20 mouse cellular contexts compared by ENCODE assay signal in genomic region chr9:67144511-67144910, GRCm38 (mm10).
DNase-seq lines count a peak whose midpoint lies in the region; ATAC-seq lines count a peak whose summit lies in the region.
"Had no signal": no experiment of that assay in that cellular context is flagged by ENCODE, and none has a peak within 500 bp of the region (broad histone marks: within the 10 kb centered on the region; RNA-seq: fewer than 3 reads in every experiment).

No protein-coding gene starts in this region.

- no peak for ATAC-seq in midbrain, embryonic 11.5 days (ENCODE audit: low FRiP score)
- ATAC-seq in midbrain, embryonic 16.5 days = no peak
- ATAC-seq: activated CD4-positive, CD25-positive, alpha-beta regulatory T cell, adult 4 months; forebrain, embryonic 13.5 days; forebrain, embryonic 15.5 days; Patski had no signal

- H3K4me2 ChIP-seq in midbrain, embryonic 11.5 days = no peak overlapping the region
- no peak overlapping the region for H3K4me2 ChIP-seq in midbrain, embryonic 16.5 days (ENCODE audit: low read length)
- H3K4me2 ChIP-seq: embryonic facial prominence, embryonic 12.5 days; forebrain, embryonic 13.5 days; forebrain, embryonic 15.5 days had no signal

- H3K36me3 ChIP-seq in midbrain, embryonic 11.5 days (ENCODE audit: control insufficient read depth, insufficient read depth, low read length) = no peaks in the 10 kb centered on the region
- no peaks in the 10 kb centered on the region for H3K36me3 ChIP-seq in midbrain, embryonic 16.5 days (ENCODE audit: control insufficient read depth, insufficient read depth, low read length)
- H3K36me3 ChIP-seq: embryonic facial prominence, embryonic 10.5 days; embryonic facial prominence, embryonic 12.5 days; forebrain, embryonic 15.5 days had no signal

- H3K27me3 ChIP-seq in midbrain, embryonic 11.5 days (ENCODE audit: control insufficient read depth, insufficient read depth, low read length) = no peaks in the 10 kb centered on the region
- H3K27me3 ChIP-seq in midbrain, embryonic 16.5 days (ENCODE audit: control insufficient read depth, insufficient read depth, low read depth, low read length) = no peaks in the 10 kb centered on the region
- H3K27me3 ChIP-seq: embryonic facial prominence, embryonic 12.5 days; forebrain, embryonic 13.5 days; forebrain, embryonic 15.5 days; Patski had no signal

- intact Hi-C loops in gastrocnemius, postnatal 14 days (cut with DNase I; ENCODE audit: low total_unique reads) = loop anchor here (10.0 kb wide), 1 partner anchor 90 kb away; no protein-coding TSS in a partner anchor

- no peak overlapping the region for H3K27ac ChIP-seq in midbrain, embryonic 11.5 days (ENCODE audit: low read depth, low read length)
- no peak overlapping the region for H3K27ac ChIP-seq in midbrain, embryonic 16.5 days (ENCODE audit: low read length)
- H3K27ac ChIP-seq: embryonic facial prominence, embryonic 10.5 days; embryonic facial prominence, embryonic 12.5 days; forebrain, embryonic 13.5 days; forebrain, embryonic 15.5 days had no signal

- no peaks in the 10 kb centered on the region for H3K9me3 ChIP-seq in midbrain, embryonic 11.5 days (ENCODE audit: control insufficient read depth, low read length)
- no peaks in the 10 kb centered on the region for H3K9me3 ChIP-seq in midbrain, embryonic 16.5 days (replicated peaks; ENCODE audit: control insufficient read depth, low read length, poor library complexity, severe bottlenecking)
- H3K9me3 ChIP-seq: embryonic facial prominence, embryonic 10.5 days; embryonic facial prominence, embryonic 12.5 days; forebrain, embryonic 13.5 days; forebrain, embryonic 15.5 days had no signal

- DNase-seq in gastrocnemius, postnatal 25 days = peak; percentile 42
- DNase-seq in gastrocnemius, postnatal 14 days = no peak
- peak; percentile 26 for DNase-seq in midbrain, embryonic 11.5 days (ENCODE audit: low spot score, missing footprints)
- peak; percentile 32 for DNase-seq in skeletal muscle tissue, adult 2 months (ENCODE audit: low read depth, low spot score)
- no peak for DNase-seq in layer of hippocampus, adult 9-11 months
- DNase-seq: adrenal gland, adult 8-10 months; adrenal gland, postnatal 14 days; adrenal gland, postnatal 36 days; cerebellum, adult 11-12 months; cerebellum, adult 2 months; cerebellum, adult 9-10 months; cerebellum, postnatal 10 days; cerebellum, postnatal 25 days had no signal

- no peaks in the 10 kb centered on the region for H3K4me1 ChIP-seq in midbrain, embryonic 11.5 days (ENCODE audit: control insufficient read depth, insufficient read depth, low read length)
- H3K4me1 ChIP-seq in midbrain, embryonic 16.5 days (ENCODE audit: control insufficient read depth, insufficient read depth, low read length) = no peaks in the 10 kb centered on the region
- H3K4me1 ChIP-seq: forebrain, embryonic 13.5 days; forebrain, embryonic 15.5 days had no signal

- no peak overlapping the region for H3K9ac ChIP-seq in midbrain, embryonic 11.5 days (ENCODE audit: low read length)
- no peak overlapping the region for H3K9ac ChIP-seq in midbrain, embryonic 16.5 days (ENCODE audit: low read depth, low read length)
- H3K9ac ChIP-seq: embryonic facial prominence, embryonic 12.5 days; forebrain, embryonic 13.5 days; forebrain, embryonic 15.5 days had no signal

- no peak overlapping the region for H3K4me3 ChIP-seq in midbrain, embryonic 11.5 days (ENCODE audit: low read depth, low read length)
- no peak overlapping the region for H3K4me3 ChIP-seq in midbrain, embryonic 16.5 days (ENCODE audit: low read depth, low read length)
- H3K4me3 ChIP-seq: embryonic facial prominence, embryonic 10.5 days; embryonic facial prominence, embryonic 12.5 days; forebrain, embryonic 13.5 days; forebrain, embryonic 15.5 days had no signal

Comparison
In these comparisons a context has a peak if more than half of its experiments do, and no peak if none do; other contexts are left out.
1. DNase-seq: peak in gastrocnemius, postnatal 25 days (single experiment), midbrain, embryonic 11.5 days (single experiment) and skeletal muscle tissue, adult 2 months (single experiment); none in gastrocnemius, postnatal 14 days (single experiment) and layer of hippocampus, adult 9-11 months (single experiment).